Mouse (Mus musculus) spleen, adult 12 weeks (tissue): ENCODE data around the gene Plekha3.

Source experiments
- DNase-seq: peaks from one replicate; pipeline ENCODE4 v3.0.0; 2022; ENCODE audit warnings: low spot score

Gene Plekha3

GRCm38 (mm10) chr2:76676401-76677226 lies 1.5 kb downstream of the Plekha3 start:
- DNase-seq = no peak

- no peak for DNase-seq
Observed at GRCm38 (mm10) chr2:76682301-76682700, 7.2 kb downstream of the Plekha3 start.

- no peak for DNase-seq
Observed at GRCm38 (mm10) chr2:76686986-76687385, 11.9 kb downstream of the Plekha3 start.

GRCm38 (mm10) chr2:76687608-76688007 lies 12.5 kb downstream of the Plekha3 start:
- DNase-seq = no peak

GRCm38 (mm10) chr2:76688162-76688561 lies 13.1 kb downstream of the Plekha3 start:
- no peak for DNase-seq

GRCm38 (mm10) chr2:76690436-76691204 lies 15.5 kb downstream of the Plekha3 start:
- no peak for DNase-seq

- DNase-seq = no peak
Observed at GRCm38 (mm10) chr2:76693765-76694164, 18.7 kb downstream of the Plekha3 start.

- DNase-seq = no peak
Observed at GRCm38 (mm10) chr2:76695290-76695689, 20.2 kb downstream of the Plekha3 start.

GRCm38 (mm10) chr2:76702188-76702587 lies 27.1 kb downstream of the Plekha3 start:
- no peak for DNase-seq

- no peak for DNase-seq
Observed at GRCm38 (mm10) chr2:76702751-76703150, 27.7 kb downstream of the Plekha3 start.

GRCm38 (mm10) chr2:76705655-76706054 lies 30.6 kb downstream of the Plekha3 start:
- no peak for DNase-seq

GRCm38 (mm10) chr2:76708512-76708911 lies 33.4 kb downstream of the Plekha3 start:
- DNase-seq = no peak

GRCm38 (mm10) chr2:76714984-76715383 lies 39.9 kb downstream of the Plekha3 start:
- DNase-seq = no peak

- DNase-seq = no peak
Observed at GRCm38 (mm10) chr2:76719650-76720049, 44.6 kb downstream of the Plekha3 start.
